In the genomic region with DNA sequence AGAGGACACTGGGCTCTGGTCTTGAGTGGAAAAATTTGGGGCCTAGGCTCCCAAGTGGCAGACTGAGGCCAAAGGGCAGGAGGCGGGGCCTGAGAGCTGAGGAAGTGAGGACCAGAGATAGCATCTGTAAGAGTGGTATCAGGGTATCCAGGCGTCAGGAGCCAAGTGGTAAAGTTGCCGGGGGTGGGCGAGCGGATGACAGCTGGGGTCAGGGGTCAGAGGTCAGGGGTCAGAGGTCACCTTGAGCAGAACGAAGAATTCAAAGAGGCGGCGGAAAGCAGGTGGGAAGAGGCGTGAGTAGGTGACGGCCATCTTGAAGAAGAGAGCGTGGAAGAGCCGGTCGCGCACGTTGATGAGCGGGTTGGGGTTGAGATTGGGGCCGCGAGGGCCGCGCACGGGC, we compare ENCODE assay signal across 8 mouse cellular contexts. TPM values are rescaled to one million over a fixed set of nuclear protein-coding genes. Genes with fewer than 3 reads are reported as not detected.
A peak's percentile ranks its signal among the peaks of the same experiment; 100 is the strongest.
DNase-seq lines count a peak whose midpoint lies in the region; ATAC-seq lines count a peak whose summit lies in the region.

No protein-coding gene starts in this region.

- peak overlapping the region; percentile 76 for H3K4me3 ChIP-seq in embryonic facial prominence, embryonic 12.5 days
- peak overlapping the region; percentile 86 for H3K4me3 ChIP-seq in heart, embryonic 10.5 days
- peak overlapping the region; percentile 81 for H3K4me3 ChIP-seq in kidney, embryonic 16.5 days (ENCODE audit: low read length)
- peak overlapping the region; percentile 78 for H3K4me3 ChIP-seq in liver, embryonic 12.5 days
- H3K4me3 ChIP-seq in stomach, embryonic 14.5 days (ENCODE audit: low read depth, low read length), result peak overlapping the region; percentile 75

- peak; percentile 80 for DNase-seq in layer of hippocampus, adult 11-12 months (ENCODE audit: low spot score)
- no peak for DNase-seq in layer of hippocampus, adult 9-10 months (ENCODE audit: low spot score)
- peak; percentile 88 for DNase-seq in heart, embryonic 10.5 days (ENCODE audit: low spot score)
- DNase-seq in naive thymus-derived CD4-positive, alpha-beta T cell, adult 2 months (ENCODE audit: low read depth), result peak; percentile 87

- ATAC-seq in embryonic facial prominence, embryonic 12.5 days (ENCODE audit: insufficient number of reproducible peaks, insufficient read depth, low FRiP score, low TSS enrichment), result no peak
- ATAC-seq in kidney, embryonic 16.5 days (ENCODE audit: low FRiP score, low TSS enrichment), result no peak
- no peak for ATAC-seq in liver, embryonic 12.5 days
- ATAC-seq in stomach, embryonic 14.5 days (ENCODE audit: insufficient number of reproducible peaks, insufficient read depth, low FRiP score, low read depth), result no peak

- peak overlapping the region; percentile 90 for H3K4me2 ChIP-seq in embryonic facial prominence, embryonic 12.5 days (replicated peaks)
- peak overlapping the region; percentile 95 for H3K4me2 ChIP-seq in kidney, embryonic 16.5 days (replicated peaks; ENCODE audit: low read depth, low read length)
- H3K4me2 ChIP-seq in liver, embryonic 12.5 days, result peak overlapping the region; percentile 87
- peak overlapping the region; percentile 74 for H3K4me2 ChIP-seq in stomach, embryonic 14.5 days (replicated peaks; ENCODE audit: low read depth, low read length)

- peak overlapping the region; percentile 87 for H3K9ac ChIP-seq in embryonic facial prominence, embryonic 12.5 days
- peak overlapping the region; percentile 89 for H3K9ac ChIP-seq in kidney, embryonic 16.5 days (replicated peaks; ENCODE audit: low read length)
- H3K9ac ChIP-seq in liver, embryonic 12.5 days, result peak overlapping the region; percentile 83
- H3K9ac ChIP-seq in stomach, embryonic 14.5 days (replicated peaks; ENCODE audit: low read depth, low read length), result peak overlapping the region; percentile 96

- under 1% methylated on average over 16 of the region's 21 CpGs for WGBS in embryonic facial prominence, embryonic 12.5 days
- 1% methylated on average over 21 of the region's 21 CpGs for WGBS in heart, embryonic 10.5 days
- WGBS in kidney, embryonic 16.5 days, result under 1% methylated on average over 20 of the region's 21 CpGs
- WGBS in liver, embryonic 12.5 days (ENCODE audit: insufficient replicate concordance), result under 1% methylated on average over 21 of the region's 21 CpGs
- under 1% methylated on average over 21 of the region's 21 CpGs for WGBS in stomach, embryonic 14.5 days

- H3K9me3 ChIP-seq in embryonic facial prominence, embryonic 12.5 days, result no peaks in the 10 kb centered on the region
- H3K9me3 ChIP-seq in heart, embryonic 10.5 days, result no peaks in the 10 kb centered on the region
- no peaks in the 10 kb centered on the region for H3K9me3 ChIP-seq in kidney, embryonic 16.5 days (ENCODE audit: low read length)
- H3K9me3 ChIP-seq in liver, embryonic 12.5 days (replicated peaks), result 0 out of 2 replicates have a peak, but pooled peaks cover 2% of the 10 kb centered on the region
- no peaks in the 10 kb centered on the region for H3K9me3 ChIP-seq in stomach, embryonic 14.5 days (ENCODE audit: control insufficient read depth, low read depth, low read length)

- H3K36me3 ChIP-seq in embryonic facial prominence, embryonic 12.5 days, result peaks cover 20% of the 10 kb centered on the region
- peaks cover 16% of the 10 kb centered on the region for H3K36me3 ChIP-seq in heart, embryonic 10.5 days
- peaks cover 8% of the 10 kb centered on the region for H3K36me3 ChIP-seq in kidney, embryonic 16.5 days (ENCODE audit: insufficient read depth, low read length)
- peaks cover 38% of the 10 kb centered on the region for H3K36me3 ChIP-seq in liver, embryonic 12.5 days
- peaks cover 8% of the 10 kb centered on the region for H3K36me3 ChIP-seq in stomach, embryonic 14.5 days (ENCODE audit: control insufficient read depth, insufficient read depth, low read length)

- H3K4me1 ChIP-seq in embryonic facial prominence, embryonic 12.5 days, result peaks cover 39% of the 10 kb centered on the region
- H3K4me1 ChIP-seq in heart, embryonic 10.5 days, result peaks cover 77% of the 10 kb centered on the region
- H3K4me1 ChIP-seq in kidney, embryonic 16.5 days (ENCODE audit: insufficient read depth, low read length), result peaks cover 46% of the 10 kb centered on the region
- peaks cover 62% of the 10 kb centered on the region for H3K4me1 ChIP-seq in liver, embryonic 12.5 days
- peaks cover 29% of the 10 kb centered on the region for H3K4me1 ChIP-seq in stomach, embryonic 14.5 days (ENCODE audit: control insufficient read depth, insufficient read depth, low read length)

- H3K27ac ChIP-seq in embryonic facial prominence, embryonic 12.5 days, result peak overlapping the region; percentile 93
- H3K27ac ChIP-seq in heart, embryonic 10.5 days, result peak overlapping the region; percentile 98
- H3K27ac ChIP-seq in kidney, embryonic 16.5 days (ENCODE audit: low read length), result peak overlapping the region; percentile 96
- H3K27ac ChIP-seq in liver, embryonic 12.5 days, result peak overlapping the region; percentile 99
- peak overlapping the region; percentile 98 for H3K27ac ChIP-seq in stomach, embryonic 14.5 days (ENCODE audit: low read length)

- H3K27me3 ChIP-seq in embryonic facial prominence, embryonic 12.5 days, result no peaks in the 10 kb centered on the region
- no peaks in the 10 kb centered on the region for H3K27me3 ChIP-seq in heart, embryonic 10.5 days (ENCODE audit: insufficient read depth, poor library complexity, severe bottlenecking)
- no peaks in the 10 kb centered on the region for H3K27me3 ChIP-seq in kidney, embryonic 16.5 days (ENCODE audit: insufficient read depth, low read length)
- H3K27me3 ChIP-seq in liver, embryonic 12.5 days (replicated peaks), result peaks cover 12% of the 10 kb centered on the region
- no peaks in the 10 kb centered on the region for H3K27me3 ChIP-seq in stomach, embryonic 14.5 days (ENCODE audit: control insufficient read depth, insufficient read depth, low read length)

RNA-seq across cellular contexts. Expression of gene Tmem259, which starts 0.5 kb away (rescaled TPM):
- 24.3 and 25.9 TPM in 2 replicates for polyA plus RNA-seq in embryonic facial prominence, embryonic 12.5 days (2016; fragmentation: Nextera tagmentation; extraction: Ambion mirVana)
- polyA plus RNA-seq in heart, embryonic 10.5 days (2016; fragmentation: Nextera tagmentation; extraction: Ambion mirVana), result 12.7 and 16.4 TPM in 2 replicates
- polyA plus RNA-seq in kidney, embryonic 16.5 days (2015; fragmentation: Nextera tagmentation; extraction: Ambion mirVana), result 10.8 and 11.2 TPM in 2 replicates
- 17.2 and 17.5 TPM in 2 replicates for polyA plus RNA-seq in liver, embryonic 12.5 days (2016; fragmentation: Nextera tagmentation; extraction: Ambion mirVana)
- polyA plus RNA-seq in stomach, embryonic 14.5 days (2014; fragmentation: Nextera tagmentation; extraction: Ambion mirVana), result 15.6 and 16.7 TPM in 2 replicates

RNA-seq across cellular contexts. Expression of gene Cnn2, which starts 4.7 kb away (rescaled TPM):
- 311 and 313 TPM in 2 replicates for polyA plus RNA-seq in embryonic facial prominence, embryonic 12.5 days (2016; fragmentation: Nextera tagmentation; extraction: Ambion mirVana)
- 408 and 456 TPM in 2 replicates for polyA plus RNA-seq in heart, embryonic 10.5 days (2016; fragmentation: Nextera tagmentation; extraction: Ambion mirVana)
- polyA plus RNA-seq in kidney, embryonic 16.5 days (2015; fragmentation: Nextera tagmentation; extraction: Ambion mirVana), result 309 and 332 TPM in 2 replicates
- polyA plus RNA-seq in liver, embryonic 12.5 days (2016; fragmentation: Nextera tagmentation; extraction: Ambion mirVana), result 68.2 and 75.4 TPM in 2 replicates
- 397 and 424 TPM in 2 replicates for polyA plus RNA-seq in stomach, embryonic 14.5 days (2014; fragmentation: Nextera tagmentation; extraction: Ambion mirVana)

RNA-seq across cellular contexts. Expression of gene Abca7, which starts 12.6 kb away (rescaled TPM):
- polyA plus RNA-seq in embryonic facial prominence, embryonic 12.5 days (2016; fragmentation: Nextera tagmentation; extraction: Ambion mirVana), result 2.6 and 3.9 TPM in 2 replicates
- 2.8 and 4.1 TPM in 2 replicates for polyA plus RNA-seq in heart, embryonic 10.5 days (2016; fragmentation: Nextera tagmentation; extraction: Ambion mirVana)
- polyA plus RNA-seq in kidney, embryonic 16.5 days (2015; fragmentation: Nextera tagmentation; extraction: Ambion mirVana), result 4.2 and 4.4 TPM in 2 replicates
- 10.5 and 12.1 TPM in 2 replicates for polyA plus RNA-seq in liver, embryonic 12.5 days (2016; fragmentation: Nextera tagmentation; extraction: Ambion mirVana)
- polyA plus RNA-seq in stomach, embryonic 14.5 days (2014; fragmentation: Nextera tagmentation; extraction: Ambion mirVana), result 3.2 and 3.6 TPM in 2 replicates

RNA-seq across cellular contexts. Expression of gene Grin3b, which starts 13.2 kb away (rescaled TPM):
- polyA plus RNA-seq in embryonic facial prominence, embryonic 12.5 days (2016; fragmentation: Nextera tagmentation; extraction: Ambion mirVana), result 0.50 and 0.92 TPM in 2 replicates
- 0.30 and 0.34 TPM in 2 replicates for polyA plus RNA-seq in heart, embryonic 10.5 days (2016; fragmentation: Nextera tagmentation; extraction: Ambion mirVana)
- 0.54 and 0.71 TPM in 2 replicates for polyA plus RNA-seq in kidney, embryonic 16.5 days (2015; fragmentation: Nextera tagmentation; extraction: Ambion mirVana)
- polyA plus RNA-seq in liver, embryonic 12.5 days (2016; fragmentation: Nextera tagmentation; extraction: Ambion mirVana), result 0.14 TPM in 2 replicates
- 0.32 and 0.36 TPM in 2 replicates for polyA plus RNA-seq in stomach, embryonic 14.5 days (2014; fragmentation: Nextera tagmentation; extraction: Ambion mirVana)

RNA-seq across cellular contexts. Expression of gene Wdr18, which starts 23.7 kb away (rescaled TPM):
- polyA plus RNA-seq in embryonic facial prominence, embryonic 12.5 days (2016; fragmentation: Nextera tagmentation; extraction: Ambion mirVana), result 118 and 120 TPM in 2 replicates
- 127 and 155 TPM in 2 replicates for polyA plus RNA-seq in heart, embryonic 10.5 days (2016; fragmentation: Nextera tagmentation; extraction: Ambion mirVana)
- polyA plus RNA-seq in kidney, embryonic 16.5 days (2015; fragmentation: Nextera tagmentation; extraction: Ambion mirVana), result 101 and 113 TPM in 2 replicates
- 99.9 and 114 TPM in 2 replicates for polyA plus RNA-seq in liver, embryonic 12.5 days (2016; fragmentation: Nextera tagmentation; extraction: Ambion mirVana)
- 97.2 and 107 TPM in 2 replicates for polyA plus RNA-seq in stomach, embryonic 14.5 days (2014; fragmentation: Nextera tagmentation; extraction: Ambion mirVana)
